Mouse (Mus musculus) lung, postnatal 10 days (tissue): ENCODE measurements around the gene Upb1.
"Not testable (repeated sequence)": the region's sequence is repeated elsewhere in the genome, so short reads cannot be mapped to it uniquely, and the experiment has no call there.

Experiments
- DNase-seq: peaks from one replicate; pipeline ENCODE4 v3.0.0; 2021

Gene Upb1

DNA sequence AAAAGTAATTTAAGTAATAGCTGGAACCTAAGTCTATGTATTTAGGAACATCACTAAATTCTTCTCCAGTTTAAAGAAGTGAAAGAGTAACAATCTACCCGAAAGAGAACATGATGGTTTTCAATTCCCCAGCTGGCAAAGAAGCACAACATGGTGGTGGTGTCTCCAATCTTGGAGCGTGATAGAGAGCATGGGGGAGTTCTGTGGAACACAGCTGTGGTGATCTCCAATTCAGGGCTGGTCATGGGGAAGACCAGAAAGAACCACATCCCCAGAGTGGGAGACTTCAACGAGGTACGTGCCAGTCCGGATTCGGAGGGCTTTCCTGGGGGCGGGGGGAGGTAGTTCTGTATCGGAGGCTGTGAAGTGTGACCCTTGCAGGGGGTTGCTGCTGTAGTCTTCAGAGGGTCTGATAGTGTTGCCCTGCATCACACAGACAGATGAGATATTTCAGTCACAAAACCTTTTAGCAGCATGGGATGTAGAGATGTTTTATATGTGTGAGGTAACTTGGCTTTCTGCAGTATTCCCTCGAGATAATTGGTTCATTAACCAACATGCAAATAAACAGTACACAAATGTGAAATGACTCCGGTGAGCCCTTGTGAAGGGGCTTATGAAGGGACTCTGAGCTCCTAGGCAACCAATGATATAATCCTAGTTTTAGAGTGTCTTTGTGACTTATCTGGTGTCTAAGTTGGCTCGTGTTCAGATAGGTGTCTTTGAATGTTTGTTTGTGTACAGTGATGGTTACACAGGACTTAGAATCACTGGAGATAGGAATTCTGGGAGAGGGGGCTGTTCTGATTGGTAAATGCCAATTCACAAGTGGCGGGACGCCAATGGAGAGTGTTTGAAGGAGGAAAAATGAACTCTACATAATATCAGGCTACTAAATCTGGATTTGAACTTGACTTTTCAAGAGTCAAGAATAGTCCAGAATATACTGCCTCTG is 27.4 kb downstream of the Upb1 start:
- no peak for DNase-seq

GRCm38 (mm10) chr10:75429004-75429380 is 28.1 kb downstream of the Upb1 start:
- DNase-seq = no peak

GRCm38 (mm10) chr10:75429522-75430146 is 28.7 kb downstream of the Upb1 start:
- no peak for DNase-seq

DNA sequence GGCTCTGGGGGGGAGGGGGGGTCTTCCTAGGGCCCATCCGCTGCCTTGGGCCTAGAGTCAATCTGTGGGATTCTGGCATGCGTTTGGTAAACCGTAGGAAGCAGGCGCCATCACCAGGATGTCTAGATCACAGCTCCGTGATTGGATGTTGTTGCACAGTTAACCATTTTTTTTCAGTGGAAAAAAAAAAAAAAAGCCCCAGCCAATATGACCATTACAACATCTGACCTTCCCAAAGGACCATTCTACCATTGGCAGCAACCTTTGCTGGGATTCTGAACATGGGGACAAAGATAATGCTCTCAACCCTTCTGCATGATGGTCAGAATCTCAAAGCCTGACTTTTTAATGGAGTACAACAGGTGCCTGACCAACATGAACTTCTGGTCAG is 29.2 kb downstream of the Upb1 start:
- DNase-seq = no peak

GRCm38 (mm10) chr10:75430633-75431032 is 29.7 kb downstream of the Upb1 start:
- no peak for DNase-seq

GRCm38 (mm10) chr10:75436604-75437217 is 35.8 kb downstream of the Upb1 start:
- DNase-seq = peak; percentile 92

DNA sequence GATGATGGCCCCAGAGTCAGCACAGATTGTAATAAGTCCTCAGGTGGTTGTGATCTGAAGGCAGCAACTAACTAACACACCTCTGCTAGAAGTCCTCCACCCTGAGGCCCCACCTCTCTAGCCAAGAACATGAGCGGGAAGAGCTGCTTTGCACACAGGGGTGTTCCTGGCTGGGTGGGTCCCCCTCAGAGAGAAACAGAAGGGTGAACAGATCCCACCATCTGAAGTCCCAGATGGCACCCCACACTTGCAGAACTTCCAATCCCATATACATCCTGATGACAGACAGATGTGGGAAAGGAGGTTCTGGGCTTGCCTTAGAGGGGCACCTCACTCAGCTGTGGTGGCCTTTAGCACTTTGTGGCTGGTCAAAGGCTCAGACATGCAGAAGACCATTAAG is 36.4 kb downstream of the Upb1 start:
- no peak for DNase-seq

DNA sequence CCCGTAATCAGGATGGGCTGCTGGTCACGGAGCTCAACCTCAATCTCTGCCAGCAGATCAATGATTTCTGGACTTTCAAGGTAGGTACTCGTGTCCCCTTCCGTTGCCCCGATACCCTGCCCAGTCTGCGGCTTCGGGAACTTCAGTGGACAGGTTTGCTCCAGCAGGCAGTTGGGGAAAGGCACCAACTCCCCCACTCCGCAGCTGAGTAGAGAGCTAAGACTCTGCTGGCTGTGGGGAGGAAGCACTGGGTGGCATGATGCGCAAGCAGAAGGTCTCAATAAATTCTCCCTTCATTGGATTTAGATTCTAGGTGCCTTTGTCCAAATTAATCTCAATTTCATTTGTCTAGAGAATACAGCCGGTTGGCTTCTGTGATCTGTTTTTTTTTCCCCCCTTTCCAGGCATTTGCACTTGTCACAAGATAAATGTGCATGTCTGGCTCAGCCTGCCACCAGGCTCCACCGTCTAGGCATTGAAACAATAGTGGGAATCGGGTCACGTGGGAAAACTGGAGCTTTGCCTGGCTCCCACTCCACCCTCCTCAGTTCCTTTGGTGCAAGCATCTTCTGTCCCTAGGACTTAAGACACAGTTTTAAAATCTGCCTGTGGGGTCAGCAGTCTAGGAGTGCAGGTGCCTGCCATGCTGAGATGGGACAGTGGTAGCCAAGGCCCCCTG is 37.4 kb downstream of the Upb1 start:
- DNase-seq = peak; percentile 84

- peak; percentile 59 for DNase-seq
Observed at GRCm38 (mm10) chr10:75439211-75439811, 38.4 kb downstream of the Upb1 start.

DNA sequence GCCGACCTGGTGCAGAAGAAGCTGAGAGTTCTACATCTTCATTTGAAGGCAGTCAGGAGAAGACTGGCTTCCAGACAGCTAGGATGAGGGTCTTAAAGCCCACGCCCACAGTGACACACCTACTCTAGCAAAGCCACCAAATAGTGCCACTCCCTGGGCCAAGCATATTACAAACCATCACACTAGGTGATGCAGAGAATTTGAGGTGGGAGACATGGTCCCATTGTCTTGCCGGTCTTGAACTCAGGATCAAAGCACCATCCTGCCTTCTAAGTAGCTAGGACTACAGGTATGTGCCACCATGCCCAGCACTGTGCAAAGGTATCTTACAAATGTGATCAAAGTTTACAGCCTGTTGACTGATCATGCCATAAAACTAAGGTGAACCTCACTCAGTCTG is 39.8 kb downstream of the Upb1 start:
- no peak for DNase-seq

DNA sequence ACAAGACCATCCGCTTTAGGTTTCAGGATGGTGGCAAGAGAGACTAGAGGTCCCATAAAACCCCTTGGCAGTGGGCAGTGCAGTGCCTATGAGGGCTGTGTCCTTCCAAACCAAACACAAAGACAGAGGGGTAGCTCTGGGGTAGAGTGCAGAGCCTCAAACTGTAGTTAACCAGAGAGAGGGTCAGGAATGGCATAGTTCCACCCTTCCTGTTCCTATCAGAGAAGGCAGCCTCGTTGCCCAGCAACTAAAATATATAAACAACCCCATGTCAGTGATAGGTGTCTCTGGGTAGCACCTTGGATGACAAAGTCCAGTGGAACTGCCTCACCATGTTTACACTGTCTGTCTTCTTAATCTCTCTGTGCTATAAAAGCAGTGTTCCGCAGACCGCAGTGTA is 40.9 kb downstream of the Upb1 start:
- DNase-seq = no peak

- no peak for DNase-seq
Observed at GRCm38 (mm10) chr10:75443017-75443416, 42.1 kb downstream of the Upb1 start.

DNA sequence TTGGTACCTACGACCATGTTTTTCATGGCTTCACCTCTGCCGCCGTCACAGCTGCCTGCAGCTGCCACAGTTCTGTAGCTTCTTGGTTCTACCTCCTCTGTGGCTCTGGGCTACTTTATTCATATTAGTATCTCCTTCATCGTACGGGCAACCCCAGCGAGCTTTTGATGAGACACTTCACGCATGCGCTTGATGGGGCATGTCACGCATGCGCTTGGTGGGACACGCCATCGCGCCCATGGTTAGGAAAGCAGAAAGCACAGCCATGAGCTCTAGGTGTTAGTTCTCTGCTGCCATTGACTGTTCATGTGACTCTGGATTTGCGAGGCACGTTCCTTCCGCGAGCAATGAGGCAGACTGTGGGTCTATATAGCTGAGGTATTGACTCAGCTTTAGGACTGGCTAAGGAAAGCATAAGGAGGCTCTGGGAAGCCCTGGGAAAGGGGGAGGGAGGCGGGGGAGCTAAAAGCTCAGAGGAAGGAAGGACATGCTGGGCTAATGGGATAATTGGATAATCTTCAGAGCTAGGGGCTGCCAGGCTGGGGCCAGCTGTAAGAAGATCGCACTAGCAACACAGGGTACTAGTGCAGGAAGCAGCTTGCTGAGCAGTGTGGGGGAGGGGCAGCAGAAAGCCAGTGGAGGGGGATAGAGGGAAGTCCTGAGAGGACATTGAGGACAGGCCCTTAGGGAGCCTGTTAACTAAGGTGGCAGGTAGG is 43.4 kb downstream of the Upb1 start:
- peak; percentile 60 for DNase-seq

- DNase-seq = no peak
Observed at GRCm38 (mm10) chr10:75445030-75445429, 44.1 kb downstream of the Upb1 start.

DNA sequence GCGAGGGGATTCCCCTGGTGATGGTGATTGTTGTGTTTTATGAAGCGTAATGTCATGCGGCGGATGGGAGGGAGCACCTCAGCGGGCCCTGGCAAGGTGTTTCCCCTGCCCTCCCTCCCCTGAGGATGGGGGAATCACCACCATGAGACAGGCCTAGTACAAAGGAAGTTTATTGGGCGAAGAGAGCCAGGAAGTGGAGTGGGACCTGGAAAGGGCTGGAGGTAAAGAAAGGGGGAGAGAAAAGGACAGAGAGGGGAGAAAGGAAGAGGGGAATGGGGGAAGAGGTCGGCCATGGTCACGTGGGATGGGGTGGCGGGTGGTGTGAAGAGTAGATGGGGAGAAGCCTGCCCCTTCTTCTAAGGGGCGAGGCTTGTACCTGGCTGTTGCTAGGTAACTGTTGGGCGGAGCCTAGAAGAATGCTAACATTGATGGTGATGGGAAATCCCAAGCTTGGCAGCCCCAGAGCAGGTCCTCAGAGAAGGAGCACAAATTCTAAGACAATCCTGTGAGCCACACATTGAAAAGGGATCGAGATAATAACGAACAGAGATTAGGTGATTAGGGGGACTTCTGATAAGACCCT is 45.7 kb downstream of the Upb1 start:
- peak; percentile 36 for DNase-seq

- DNase-seq = no peak
Observed at GRCm38 (mm10) chr10:75447489-75447888, 46.6 kb downstream of the Upb1 start.

DNA sequence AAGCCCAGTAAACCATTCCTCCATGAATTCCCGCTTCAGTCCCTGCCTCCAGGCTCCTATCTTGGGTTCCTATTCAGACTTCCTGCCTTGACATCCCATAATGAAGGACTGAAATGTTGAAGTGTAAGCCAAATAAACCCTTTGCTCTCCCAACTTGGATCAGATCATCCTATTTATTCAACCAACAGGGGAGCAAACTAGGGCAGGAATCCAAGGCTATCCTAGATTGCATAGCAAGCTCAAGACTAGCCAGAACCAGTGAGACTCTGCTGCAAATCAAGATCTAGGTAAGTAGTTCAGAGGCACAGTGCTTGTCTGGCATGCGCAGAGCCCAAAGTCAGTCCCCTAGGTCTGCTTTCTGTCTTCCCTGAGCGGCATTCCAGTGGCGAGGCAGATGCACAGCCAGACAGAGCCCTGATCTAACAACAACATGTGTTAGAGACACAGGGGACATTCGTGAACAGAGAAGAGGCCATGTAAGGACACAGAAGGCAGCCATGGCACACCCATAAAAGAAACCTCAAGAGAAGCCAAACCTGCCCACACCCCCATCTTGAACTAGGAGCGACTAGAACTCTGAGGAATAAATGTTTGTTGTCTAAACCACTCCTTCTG is 48.0 kb downstream of the Upb1 start:
- DNase-seq = no peak

- DNase-seq = no peak
Observed at GRCm38 (mm10) chr10:75450331-75450730, 49.4 kb downstream of the Upb1 start.

- DNase-seq = peak; percentile 81
Observed at GRCm38 (mm10) chr10:75451036-75451786, 50.3 kb downstream of the Upb1 start.

DNA sequence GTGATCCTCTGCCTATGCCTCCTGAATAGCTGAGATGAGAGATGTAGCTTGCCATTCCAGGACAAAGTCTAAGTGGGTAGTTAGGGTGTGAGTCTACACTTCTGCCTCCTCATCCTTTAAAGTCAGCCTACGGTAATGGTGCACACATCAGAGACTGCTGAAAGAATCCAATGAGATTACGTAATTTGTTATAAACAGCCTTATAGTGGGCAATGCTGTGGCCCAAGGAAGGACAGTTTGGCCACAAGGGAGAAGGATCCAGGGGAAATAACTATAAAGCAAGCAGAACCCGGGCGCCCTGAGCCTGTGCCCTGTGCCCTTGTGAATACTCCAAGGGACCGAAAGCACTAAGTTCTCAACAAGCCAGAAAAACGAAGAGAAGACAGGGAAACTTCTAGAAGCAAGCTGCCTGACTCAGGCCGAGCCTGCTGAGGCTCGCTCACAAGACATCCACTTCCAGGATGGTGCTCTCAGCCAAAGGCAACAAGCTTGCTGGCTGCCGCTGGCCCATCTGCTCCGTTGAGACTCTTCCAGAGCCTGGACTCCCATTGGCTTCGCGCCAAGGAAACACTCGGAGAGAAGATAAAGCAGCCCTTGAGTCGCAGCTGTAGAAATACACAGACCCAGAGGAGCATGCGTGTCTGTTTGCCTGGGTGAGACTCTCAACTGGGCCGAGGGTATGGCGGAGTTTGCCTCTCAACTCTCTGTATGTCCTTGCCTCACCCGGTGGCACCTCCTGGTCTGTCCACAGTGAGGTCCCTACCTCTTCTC is 55.3 kb downstream of the Upb1 start:
- DNase-seq = not testable (repeated sequence)
